Mouse (Mus musculus): ENCODE data around the gene Gm20388.

Gm20388 gene

DNA sequence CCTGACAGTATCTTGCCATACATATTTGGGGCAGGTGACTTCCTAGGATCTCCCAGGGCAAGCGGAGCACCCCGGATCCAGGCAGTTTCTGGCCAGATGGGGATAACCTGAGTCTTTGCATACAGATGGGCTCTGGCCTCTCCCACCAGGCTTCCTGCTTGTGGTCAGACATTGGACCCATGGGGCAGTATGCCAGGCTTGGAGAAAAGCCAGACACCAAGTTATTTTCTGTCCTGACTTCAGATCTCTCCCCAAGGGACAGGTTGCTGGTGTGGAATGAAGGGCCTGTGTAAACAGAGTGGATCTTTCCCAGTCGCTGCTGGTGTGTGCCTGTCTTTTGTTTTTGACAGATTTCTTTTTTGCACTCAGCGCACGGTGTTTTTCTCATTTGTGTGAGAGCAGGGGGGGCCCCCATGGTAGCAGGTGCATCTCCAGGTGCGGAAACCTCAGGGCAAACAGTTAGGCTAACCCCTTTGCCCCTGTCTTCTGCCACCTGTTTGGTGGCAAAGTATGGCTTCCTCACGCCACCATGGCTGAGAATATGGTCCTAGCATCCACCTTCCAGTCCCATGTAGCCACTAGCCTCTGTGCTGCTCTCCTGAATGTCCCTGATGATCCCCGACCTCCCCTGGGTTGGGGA, 632.9 kb downstream of the Gm20388 start:
- peak; percentile 48 for DNase-seq (ENCODE audit: inconsistent ontology term)

DNA sequence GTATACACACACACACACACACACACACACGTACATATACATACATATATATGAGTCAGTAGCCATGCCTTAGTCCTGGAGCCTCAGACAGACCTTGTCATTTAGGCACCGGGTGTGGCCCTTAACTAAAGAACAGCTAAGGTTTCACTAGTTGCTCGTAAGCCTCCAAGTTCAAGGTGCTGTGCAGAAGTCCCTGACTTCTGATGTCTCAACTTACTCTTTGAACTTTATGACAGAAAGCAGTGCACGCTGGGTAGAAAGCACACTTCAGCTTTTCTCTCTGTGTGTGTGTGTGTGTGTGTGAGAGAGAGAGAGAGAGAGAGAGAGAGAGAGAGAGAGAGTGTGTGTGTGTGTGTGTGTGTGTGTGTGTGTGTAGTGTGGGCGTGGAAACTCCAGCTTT, 633.5 kb downstream of the Gm20388 start:
- DNase-seq (ENCODE audit: inconsistent ontology term) = no peak

DNA sequence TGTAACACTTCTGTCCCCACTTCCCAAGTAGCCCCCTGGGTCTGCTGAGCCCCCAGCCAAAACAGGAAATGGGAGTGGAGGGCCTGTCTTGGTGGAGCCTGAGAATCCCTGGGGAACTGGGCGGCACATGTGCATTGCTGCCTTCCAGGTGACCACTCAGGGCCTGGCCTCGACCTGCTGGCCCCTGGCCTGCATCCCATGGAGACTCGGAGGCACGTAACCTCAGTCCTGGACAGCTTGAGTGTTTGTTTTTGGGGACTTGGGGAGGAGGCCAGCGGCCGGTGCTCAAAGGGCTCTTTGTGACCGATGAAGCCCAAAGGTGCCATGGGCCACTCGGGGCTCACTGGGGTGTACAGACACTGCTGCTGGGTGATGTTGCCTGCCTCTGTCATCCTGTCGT, 636.9 kb downstream of the Gm20388 start:
- no peak for DNase-seq (ENCODE audit: inconsistent ontology term)

DNA sequence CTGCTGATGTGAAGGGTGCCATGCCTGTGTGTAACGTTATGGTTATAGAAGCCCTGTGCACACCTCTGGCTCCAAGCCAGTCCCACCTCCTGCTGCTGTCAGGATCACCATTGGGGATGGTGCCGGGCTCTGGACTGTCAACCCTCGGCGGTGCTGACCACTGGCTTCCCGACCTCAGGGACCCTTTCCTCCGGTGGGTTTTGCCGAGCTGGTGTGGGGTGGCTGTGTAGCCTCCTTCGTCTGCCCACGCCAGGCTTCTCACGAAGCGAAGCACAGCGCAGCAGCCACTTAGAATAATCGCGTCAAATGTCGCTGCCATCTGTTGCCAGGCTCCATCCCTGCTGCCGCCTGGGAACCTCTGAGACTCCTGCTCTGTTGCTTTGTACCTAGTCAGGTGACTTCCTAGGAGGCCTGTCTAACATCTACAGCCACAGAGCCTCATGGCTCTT, 637.7 kb downstream of the Gm20388 start:
- DNase-seq (ENCODE audit: inconsistent ontology term) = no peak

DNA sequence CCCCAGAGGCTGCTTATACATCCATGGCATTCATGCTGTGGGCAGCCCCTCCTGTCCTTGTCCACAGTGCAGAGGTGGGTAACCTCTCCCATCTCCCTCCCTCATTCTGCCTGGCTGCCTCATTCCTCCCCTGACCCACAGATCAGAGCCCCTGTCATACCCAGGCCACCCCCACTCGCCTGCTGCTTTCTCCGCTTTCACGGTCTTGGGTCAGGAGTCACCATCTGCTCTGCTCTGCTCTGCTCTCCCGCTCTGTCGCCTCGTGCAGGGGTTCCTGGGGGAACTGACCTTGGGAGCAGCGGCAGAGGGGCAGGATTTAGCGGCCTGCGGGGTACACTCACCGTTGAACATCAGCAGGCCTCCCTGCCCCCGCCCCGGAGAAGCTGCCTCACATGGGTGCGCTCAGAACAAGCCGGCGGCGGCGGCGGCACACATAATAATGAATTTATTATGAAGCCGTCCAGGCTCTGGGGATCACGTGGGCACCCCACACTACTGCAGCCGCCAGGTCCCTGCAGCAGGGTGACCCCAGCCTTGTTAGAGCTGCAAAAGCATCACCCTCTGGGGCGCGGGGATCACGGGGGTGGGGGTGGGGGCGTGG, 638.8 kb downstream of the Gm20388 start:
- DNase-seq (ENCODE audit: inconsistent ontology term) = peak; percentile 40

DNA sequence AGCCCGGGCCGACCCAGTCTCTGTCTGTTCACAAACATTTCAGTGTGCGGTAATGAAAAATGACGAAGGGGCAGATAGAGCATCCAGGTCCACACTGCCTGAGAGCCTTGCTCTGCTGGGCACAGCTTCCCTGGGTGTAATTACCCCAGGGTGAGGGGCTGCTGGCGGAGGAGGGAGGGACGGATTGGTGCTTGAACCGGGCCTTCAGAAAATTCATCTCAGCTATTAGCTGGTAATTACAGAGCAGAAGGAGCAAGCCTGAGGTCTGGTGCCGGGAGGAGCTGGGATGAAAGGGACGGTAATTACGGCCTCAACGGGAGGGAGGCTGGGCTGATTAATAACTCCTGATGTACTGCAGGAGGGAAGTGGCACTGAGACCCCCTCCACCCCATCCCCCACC, 639.3 kb downstream of the Gm20388 start:
- peak; percentile 11 for DNase-seq (ENCODE audit: inconsistent ontology term)

DNA sequence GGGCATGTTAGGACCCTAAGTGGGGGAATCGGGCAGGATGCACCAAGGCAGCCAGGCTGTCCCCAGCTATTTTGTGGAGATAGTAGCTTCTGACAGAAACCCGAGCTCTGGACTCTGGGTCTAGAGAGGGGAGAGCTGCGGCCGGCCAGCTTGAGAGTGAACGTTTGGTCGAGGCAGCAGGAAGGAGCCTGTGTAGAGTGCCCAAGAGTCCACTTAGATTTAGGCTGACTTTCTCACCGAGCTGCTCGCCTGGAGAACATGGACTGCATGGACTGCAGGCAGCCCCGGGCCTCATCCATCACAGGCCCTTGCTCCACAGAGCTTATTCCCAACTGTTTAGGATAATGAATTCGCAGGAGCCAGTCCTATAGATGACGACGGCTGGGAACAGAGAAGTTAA, 639.8 kb downstream of the Gm20388 start:
- no peak for DNase-seq (ENCODE audit: inconsistent ontology term)

DNA sequence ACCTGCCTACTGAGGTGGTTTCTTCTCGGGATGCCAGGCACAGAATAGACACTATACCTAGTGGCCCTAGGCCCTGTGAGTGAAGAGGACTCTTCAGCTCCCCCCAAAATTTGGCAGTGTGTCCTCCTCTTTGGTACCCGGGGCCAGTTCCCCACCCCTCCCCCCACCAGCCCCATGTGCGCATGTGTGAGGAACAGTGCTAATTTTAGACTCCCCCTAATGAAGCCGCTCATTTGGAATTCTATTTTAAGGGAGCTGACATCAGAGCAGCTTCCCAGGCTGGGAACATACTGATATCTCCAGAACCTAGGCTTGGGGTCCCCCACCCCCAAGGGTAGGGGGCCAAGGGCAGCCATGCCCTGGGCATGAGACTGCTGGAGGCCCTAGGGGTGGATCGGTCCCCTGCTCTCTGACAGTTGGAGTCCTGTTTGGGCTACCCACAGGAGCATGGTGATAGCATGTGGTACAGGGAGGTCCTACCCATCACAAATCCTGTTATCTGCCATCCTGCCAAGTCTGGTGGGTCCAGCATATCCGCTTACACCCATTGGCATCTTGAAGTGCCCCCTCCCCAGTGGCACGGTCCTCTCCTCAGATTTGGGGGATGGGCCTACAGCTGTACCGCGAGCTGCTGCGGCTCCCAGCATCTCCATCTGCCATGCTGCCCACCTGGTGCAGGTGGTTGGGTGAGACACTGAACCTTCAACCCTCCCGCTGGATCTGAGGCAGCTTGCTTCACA, 640.5 kb downstream of the Gm20388 start:
- DNase-seq (ENCODE audit: inconsistent ontology term) = no peak

DNA sequence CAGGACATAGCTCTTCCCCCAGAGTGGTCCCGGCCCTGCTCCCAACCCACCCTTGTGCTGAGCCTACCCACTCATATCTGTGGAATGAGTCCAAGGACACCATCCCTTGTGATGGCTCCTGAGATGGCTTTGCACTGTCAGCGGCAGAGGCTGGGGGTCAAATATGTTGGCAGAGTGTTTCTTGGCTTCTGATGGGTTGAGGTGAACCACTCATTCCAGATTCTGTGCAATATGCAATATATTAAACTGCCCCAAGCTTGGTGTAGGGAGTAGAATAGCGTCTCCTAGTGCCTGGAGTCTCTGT, 641.0 kb downstream of the Gm20388 start:
- no peak for DNase-seq (ENCODE audit: inconsistent ontology term)

DNA sequence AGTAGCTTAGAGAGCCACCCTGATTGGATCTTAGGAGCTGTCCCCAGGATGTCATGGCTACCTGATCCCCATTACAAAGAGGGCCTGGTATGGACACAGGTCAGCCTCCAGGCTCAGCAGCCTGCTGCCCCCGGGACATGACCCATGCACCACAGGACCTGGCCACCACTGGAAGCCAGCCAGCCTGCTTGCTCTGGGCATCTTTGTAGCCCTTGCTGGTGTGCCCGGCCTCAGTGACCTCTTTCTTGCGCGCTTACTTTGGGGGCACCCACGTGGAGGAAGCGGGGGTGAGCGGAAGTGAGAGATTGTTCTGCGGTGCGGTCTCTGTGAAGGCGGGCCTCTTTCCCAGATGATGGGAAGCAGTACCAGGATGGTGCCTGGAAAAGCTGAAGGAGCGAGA, 641.9 kb downstream of the Gm20388 start:
- DNase-seq (ENCODE audit: inconsistent ontology term) = no peak

DNA sequence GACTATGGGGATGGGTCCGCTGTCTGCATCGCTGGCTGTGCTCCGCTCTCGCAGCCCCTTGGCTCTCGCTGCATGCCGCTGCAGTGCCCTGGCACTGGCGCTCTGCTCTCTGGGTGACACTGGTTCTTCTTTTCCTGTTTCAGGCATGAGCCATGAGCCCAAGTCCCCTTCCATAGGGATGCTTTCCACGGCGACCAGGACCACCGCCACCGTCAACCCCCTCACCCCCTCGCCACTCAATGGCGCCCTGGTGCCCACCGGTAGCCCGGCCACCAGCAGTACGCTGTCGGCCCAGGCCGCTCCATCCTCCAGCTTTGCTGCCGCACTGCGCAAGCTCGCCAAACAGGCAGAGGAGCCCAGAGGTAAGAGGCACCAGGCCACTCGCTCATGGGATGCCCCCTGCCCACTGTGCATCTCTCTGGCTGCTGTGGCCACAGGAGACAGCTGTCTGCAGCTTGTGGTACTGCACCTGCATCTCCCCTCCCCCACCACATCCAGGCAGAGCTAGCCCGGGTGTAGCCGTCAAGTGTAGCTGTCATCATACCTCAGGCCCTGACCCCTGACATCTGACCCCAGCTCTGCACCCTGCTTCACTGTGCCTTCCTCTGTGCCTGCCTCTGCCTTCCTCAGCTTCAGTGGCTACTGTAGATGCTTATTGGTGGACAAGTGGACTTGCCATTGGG, 642.9 kb downstream of the Gm20388 start:
- DNase-seq (ENCODE audit: inconsistent ontology term) = no peak

DNA sequence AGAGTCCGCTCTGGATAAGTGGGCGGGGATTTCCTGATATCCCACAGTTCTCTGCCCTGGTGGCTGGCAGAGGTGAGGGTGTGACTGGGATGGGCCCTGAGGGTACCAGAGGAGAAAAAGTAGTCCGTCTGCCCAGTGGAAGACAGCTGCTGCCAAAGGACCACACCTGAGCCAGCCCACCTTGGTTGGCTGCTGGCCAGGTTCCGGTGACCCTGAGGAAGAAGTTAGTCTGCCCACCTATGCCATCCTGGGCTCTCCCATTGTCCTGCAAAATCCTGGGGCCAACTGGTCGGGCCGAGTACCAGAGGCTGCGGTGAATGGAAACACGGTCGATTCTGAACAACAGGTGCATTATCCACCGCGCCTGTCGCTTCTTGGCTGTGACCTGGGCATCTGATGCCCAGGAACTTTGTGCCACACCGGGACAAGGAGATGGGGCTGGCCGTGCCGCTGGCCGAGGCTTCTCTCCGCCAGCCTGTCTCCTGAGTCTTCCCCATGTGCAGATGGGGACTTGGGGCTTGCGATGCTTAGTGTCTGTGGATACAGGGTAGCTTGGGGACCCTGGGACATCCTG, 643.9 kb downstream of the Gm20388 start:
- DNase-seq (ENCODE audit: inconsistent ontology term) = no peak

DNA sequence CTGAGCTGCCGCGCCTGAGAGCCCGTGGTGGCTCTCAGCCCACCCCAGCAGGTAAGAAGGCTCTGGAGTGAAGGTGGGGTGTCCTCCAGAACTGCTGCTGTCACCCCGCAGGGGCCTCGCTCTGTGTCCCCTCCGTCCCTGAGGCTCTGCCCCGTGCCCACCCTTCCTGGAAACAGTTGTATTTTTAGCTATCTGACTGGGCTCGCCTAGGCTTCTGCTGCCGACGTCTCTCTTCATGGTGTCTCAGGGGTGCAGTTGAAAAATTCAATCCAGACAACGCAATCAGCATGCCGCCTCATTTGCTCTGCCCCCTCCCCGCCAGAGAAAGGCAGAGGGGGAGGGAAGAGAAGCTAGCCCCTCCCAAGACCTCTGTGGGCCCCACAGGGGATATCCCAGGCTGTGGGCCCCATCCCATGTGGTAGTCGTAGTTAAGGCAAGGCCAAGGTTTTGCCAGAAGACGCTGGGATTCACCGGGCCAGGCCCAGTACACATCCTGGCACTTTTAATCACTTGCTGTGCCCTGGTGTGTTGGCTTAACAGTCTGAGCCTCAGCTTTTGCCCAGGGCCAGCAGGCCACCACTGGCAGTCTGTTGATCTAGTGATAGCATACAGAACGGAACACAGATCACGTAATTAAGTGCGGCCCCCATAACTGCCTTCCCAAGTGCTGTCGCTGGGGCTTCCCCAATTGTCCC, 645.7 kb downstream of the Gm20388 start:
- DNase-seq (ENCODE audit: inconsistent ontology term) = no peak

DNA sequence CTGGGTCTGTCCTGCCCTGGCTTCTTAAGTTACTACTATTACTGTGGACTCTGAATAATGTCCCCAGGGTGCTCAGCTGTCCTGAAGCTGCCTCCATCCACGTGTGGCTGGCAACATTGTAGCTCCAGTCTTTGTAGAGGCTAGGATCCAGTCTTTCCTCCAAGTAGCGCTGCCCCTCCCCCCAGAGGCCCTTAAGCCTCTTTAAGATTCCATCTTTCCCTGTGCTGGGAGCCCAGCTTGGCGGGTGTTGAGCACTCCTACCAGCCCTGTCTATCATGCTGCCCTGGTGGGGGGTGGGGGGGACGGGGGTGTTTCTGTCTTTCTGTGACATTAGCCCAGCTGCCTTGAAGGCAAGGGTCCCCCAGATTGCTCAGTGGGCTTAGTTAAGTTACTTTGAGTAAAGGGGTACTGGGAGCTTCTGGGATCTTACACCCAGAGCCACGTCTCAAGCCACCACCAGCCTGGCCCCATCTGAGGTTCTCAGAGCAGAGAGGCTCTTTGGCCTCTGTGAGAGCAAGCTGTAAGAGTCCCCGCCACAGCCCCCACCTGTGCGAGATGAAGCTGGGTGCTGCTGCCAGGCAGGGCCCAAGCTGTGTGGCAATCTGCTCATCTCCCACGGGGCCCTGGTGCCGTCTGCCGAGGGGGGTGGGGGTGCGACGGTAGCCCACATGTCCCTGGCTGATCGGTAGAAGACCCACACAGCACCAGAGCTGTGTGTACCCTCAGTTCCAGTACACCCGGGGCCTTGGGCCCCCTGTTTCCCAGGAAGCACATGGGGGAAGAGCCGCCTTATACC, 646.7 kb downstream of the Gm20388 start:
- no peak for DNase-seq (ENCODE audit: inconsistent ontology term)

DNA sequence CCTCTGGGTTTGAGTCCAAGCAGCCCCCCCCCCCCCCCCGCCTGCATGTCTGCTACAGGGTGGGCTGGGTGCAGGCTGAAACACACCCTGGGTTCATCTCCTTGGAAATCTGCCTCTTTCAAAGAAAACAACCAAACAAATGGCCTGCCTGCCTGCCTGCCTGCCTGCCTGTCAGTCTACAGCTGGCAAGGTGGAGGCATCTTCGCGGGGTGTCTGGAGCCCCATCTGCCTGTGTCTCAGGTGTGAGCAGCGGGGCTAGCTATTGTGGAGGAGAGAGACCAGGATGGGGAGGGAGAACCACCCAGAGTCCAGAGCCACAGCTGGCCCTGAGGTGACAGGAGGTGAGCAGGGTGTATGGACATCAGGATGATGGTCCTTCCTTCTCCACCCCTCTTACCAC, 647.5 kb downstream of the Gm20388 start:
- no peak for DNase-seq (ENCODE audit: inconsistent ontology term)

DNA sequence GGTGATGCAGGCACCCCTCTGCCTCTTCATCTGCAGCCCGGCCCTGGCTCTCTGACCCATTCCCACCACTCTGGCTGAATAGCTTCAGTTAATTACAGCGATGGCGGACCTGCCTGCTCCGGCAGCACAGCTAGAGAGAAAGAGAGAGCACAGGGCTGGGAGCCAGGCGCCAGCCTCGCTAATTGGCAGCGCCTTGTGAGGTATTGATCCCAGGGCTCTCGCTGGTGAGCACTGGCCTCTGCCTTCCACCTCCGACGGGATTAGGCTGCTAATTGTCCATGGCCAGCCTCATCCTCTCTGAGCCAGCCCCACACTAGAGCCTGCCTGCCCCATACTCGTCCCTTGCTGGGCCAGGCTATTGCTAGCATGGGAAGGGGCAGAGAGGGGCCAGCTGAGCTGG, 649.0 kb downstream of the Gm20388 start:
- peak; percentile 71 for DNase-seq (ENCODE audit: inconsistent ontology term)

DNA sequence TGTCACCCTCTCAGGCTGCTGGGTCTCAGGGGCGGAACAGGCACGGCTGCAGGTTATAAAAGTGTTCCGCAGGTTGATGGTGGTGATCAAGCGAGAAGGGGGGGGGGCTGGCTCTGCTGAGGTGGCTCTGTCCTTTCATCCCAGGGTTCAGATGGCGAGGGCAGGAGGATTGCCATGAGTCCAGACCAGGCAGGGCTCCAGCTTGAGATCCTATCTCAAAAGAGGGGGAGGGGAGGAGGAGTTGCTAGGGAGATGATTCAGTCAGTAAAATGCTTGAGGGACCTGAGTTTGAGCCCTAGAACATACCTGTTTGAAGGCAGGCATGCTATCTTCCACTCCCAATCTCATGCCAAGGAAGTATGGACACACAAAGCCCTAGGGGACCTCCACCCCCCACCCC, 649.9 kb downstream of the Gm20388 start:
- DNase-seq (ENCODE audit: inconsistent ontology term) = no peak

DNA sequence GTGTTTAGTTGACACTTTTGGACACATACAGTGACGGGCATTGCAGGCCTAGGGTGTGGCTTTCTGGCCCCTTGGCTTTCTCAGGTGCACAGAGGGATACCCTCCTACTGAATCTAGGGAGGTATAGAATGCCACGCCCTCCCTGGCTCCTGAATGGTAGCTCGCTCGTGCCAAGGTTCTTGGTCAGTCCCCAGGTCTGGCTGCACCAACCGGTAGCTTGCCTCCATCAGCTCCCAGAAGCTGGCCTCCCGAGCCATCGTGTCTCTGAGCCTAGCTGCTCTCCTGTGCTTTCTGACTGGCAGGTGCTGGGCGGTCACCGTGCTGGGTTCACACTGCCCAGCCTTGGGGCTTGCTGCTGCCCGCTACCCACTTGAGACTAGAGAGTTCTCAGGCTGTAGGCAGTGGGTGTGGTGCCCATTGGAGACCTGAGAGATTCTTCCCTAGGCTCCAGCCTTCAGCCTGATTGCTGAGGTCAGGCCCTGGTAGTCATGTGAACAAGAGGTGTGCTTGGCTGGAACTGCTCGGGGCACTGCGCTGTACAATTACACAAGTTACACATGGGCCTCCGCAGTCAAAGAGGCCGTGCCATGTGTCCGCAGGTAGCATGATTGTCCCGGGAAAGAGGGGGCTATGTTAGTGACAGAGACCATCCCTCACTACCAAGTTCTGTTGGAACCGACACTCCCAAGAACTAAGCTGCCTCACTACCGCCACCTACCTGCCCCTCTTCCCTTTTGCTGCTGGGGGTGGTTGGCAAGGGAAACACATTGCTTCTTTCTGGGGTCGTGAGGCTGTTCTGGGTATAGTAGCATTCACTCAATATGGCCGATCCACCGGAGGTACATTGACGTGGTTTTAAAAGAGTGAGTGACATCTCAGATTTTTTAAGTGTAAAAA, 651.1 kb downstream of the Gm20388 start:
- no peak for DNase-seq (ENCODE audit: inconsistent ontology term)

DNA sequence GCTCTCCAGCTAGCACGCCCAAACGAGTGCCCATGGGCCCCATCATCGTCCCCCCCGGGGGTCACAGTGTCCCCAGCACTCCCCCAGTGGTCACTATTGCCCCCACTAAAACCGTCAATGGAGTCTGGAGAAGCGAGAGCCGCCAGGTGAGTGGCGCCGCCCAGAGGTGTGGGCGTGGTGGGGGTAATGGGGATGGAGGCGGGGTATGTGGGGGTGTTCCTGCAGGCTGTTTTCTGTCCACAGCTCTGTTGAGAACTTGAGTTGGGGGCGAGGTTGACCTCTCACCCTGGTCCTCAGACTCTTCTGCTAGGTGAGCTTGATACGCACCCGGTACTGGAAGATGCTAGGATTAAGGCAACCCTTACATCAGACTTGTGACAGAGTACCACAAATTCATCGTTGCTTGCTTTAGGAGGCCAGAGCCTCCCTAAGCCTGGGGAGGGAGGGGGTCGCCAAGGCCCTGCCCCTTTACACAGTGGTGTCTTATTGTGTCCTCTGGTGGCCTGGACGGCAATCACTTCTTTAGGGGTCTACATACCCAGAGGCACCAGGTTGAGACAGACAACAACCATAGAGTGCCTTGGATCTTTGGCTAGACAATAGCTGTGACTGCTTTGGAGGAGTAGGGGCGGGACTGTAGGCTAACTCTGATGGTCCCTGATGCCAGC, 652.2 kb downstream of the Gm20388 start:
- DNase-seq (ENCODE audit: inconsistent ontology term) = no peak

Measured in Muller cell, postnatal 12 days (primary cell).